7 mouse cellular contexts compared by ENCODE assay signal in the genomic region with DNA sequence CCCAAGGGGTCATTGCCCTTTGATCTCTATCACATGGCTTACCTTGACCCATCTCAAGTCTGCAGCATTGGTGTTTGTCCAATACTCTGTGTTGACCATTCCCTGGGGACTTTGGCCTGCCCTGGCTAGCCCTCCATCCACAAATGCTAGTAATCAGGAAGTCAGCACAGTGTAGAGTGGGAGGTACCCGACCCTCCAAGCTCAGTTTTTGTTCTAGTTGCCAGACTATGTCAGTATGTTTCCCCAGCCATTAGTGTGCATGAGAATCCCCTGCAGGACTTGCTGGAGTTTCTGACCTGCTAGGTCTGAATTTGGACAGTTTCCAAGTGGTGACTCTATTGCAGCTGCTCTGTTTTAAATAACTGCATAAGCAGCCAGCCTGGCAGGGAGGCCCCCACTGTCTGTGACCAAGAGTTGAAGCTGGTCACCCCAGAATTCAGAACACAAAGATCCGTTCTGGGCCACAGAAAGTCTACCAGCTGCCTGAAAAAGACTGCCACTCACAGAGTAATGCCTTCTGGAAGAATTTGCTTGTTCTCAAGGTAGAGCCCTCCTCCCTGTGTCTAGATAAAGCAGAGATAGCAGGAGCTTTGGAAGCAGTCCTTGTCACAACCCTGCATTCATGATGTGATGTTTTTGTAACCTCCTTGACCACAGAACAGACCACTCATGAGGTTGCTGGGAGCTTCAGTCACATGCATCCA.
DNase-seq lines count a peak whose midpoint lies in the region; ATAC-seq lines count a peak whose summit lies in the region.

No protein-coding gene starts in this region.

- intact Hi-C loops in left cerebral cortex, postnatal 4 days (cut with DNase I) = no loop called here

- ATAC-seq in forebrain, embryonic 14.5 days = peak; percentile 84
- ATAC-seq in midbrain, embryonic 16.5 days = peak; percentile 28

- WGBS in forebrain, embryonic 14.5 days = 21% methylated on average over 2 of the region's 2 CpGs
- WGBS in midbrain, embryonic 16.5 days = 16% methylated on average over 2 of the region's 2 CpGs

- no peaks in the 10 kb centered on the region for H3K36me3 ChIP-seq in forebrain, embryonic 14.5 days (ENCODE audit: control insufficient read depth, insufficient read depth, low read length)
- no peaks in the 10 kb centered on the region for H3K36me3 ChIP-seq in midbrain, embryonic 16.5 days (ENCODE audit: control insufficient read depth, insufficient read depth, low read length)

- H3K9ac ChIP-seq in forebrain, embryonic 14.5 days (ENCODE audit: low read length) = no peak overlapping the region
- no peak overlapping the region for H3K9ac ChIP-seq in midbrain, embryonic 16.5 days (ENCODE audit: low read depth, low read length)

- no peaks in the 10 kb centered on the region for H3K9me3 ChIP-seq in forebrain, embryonic 14.5 days (replicated peaks; ENCODE audit: control insufficient read depth, low read length)
- H3K9me3 ChIP-seq in midbrain, embryonic 16.5 days (replicated peaks; ENCODE audit: control insufficient read depth, low read length, poor library complexity, severe bottlenecking) = no peaks in the 10 kb centered on the region

- peak; percentile 8 for DNase-seq in left cerebral cortex, postnatal 4 days
- DNase-seq in left cerebral cortex, adult 11 months (ENCODE audit: low spot score) = no peak
- DNase-seq in forebrain, embryonic 14.5 days (ENCODE audit: low spot score) = peak; percentile 73
- DNase-seq in kidney, adult 8-10 months = peak; percentile 71 to 80
- no peak for DNase-seq in right cerebral cortex, adult 18-20 months
- DNase-seq in frontal cortex, postnatal 36 days (ENCODE audit: low spot score in 2 of 2) = no peak

- H3K4me1 ChIP-seq in forebrain, embryonic 14.5 days (ENCODE audit: control insufficient read depth, insufficient read depth, low read length) = peaks cover 13% of the 10 kb centered on the region; the same call in 1 of the 2 replicates
- no peaks in the 10 kb centered on the region; the same call in 1 of the 2 replicates for H3K4me1 ChIP-seq in midbrain, embryonic 16.5 days (ENCODE audit: control insufficient read depth, insufficient read depth, low read length)

- no peaks in the 10 kb centered on the region for H3K27me3 ChIP-seq in forebrain, embryonic 14.5 days (replicated peaks; ENCODE audit: control insufficient read depth, insufficient read depth, low read length)
- H3K27me3 ChIP-seq in midbrain, embryonic 16.5 days (ENCODE audit: control insufficient read depth, insufficient read depth, low read depth, low read length) = no peaks in the 10 kb centered on the region

- H3K4me2 ChIP-seq in forebrain, embryonic 14.5 days (ENCODE audit: low read length) = no peak overlapping the region
- H3K4me2 ChIP-seq in midbrain, embryonic 16.5 days (ENCODE audit: low read length) = no peak overlapping the region

- H3K27ac ChIP-seq in forebrain, embryonic 14.5 days (ENCODE audit: low read depth, low read length) = no peak overlapping the region
- H3K27ac ChIP-seq in midbrain, embryonic 16.5 days (ENCODE audit: low read length) = no peak overlapping the region

- H3K4me3 ChIP-seq in forebrain, embryonic 14.5 days (ENCODE audit: low read depth, low read length) = no peak overlapping the region
- H3K4me3 ChIP-seq in midbrain, embryonic 16.5 days (ENCODE audit: low read depth, low read length) = no peak overlapping the region

Comparison
In these comparisons a context has a peak if more than half of its experiments do, and no peak if none do; other contexts are left out.
1. DNase-seq: peak in left cerebral cortex, postnatal 4 days (single experiment), forebrain, embryonic 14.5 days (single experiment) and kidney, adult 8-10 months (2 of 2); none in left cerebral cortex, adult 11 months (single experiment), right cerebral cortex, adult 18-20 months (single experiment) and frontal cortex, postnatal 36 days (0 of 2).